Mouse (Mus musculus) C2C12 (cell line): ENCODE measurements around the gene Cgnl1. TPM values are rescaled to one million over a fixed set of nuclear protein-coding genes. Genes with fewer than 3 reads are reported as not detected.

Source experiments
- H3K27me3 ChIP-seq: one replicate; pipeline ENCODE4 v1.6.1; 2011; ENCODE audit not compliant: control insufficient read depth, insufficient read depth, insufficient read length
- H3K36me3 ChIP-seq: one replicate; pipeline ENCODE4 v1.6.1; 2011; ENCODE audit not compliant: control insufficient read depth, insufficient read depth
- H3K4me3 ChIP-seq: one replicate; pipeline ENCODE4 v1.5.1; 2011; ENCODE audit warnings: mild to moderate bottlenecking, control low read depth; ENCODE audit not compliant: poor library complexity, insufficient read depth, severe bottlenecking
- H3K79me2 ChIP-seq: one replicate; pipeline ENCODE4 v1.6.1; 2011; ENCODE audit not compliant: control insufficient read depth, insufficient read depth
- H3K79me3 ChIP-seq: one replicate; pipeline ENCODE4 v1.6.1; 2011; ENCODE audit warnings: low read depth, control low read depth
- H3ac ChIP-seq: one replicate; pipeline ENCODE3; 2011; ENCODE audit warnings: low read depth; ENCODE audit not compliant: control insufficient read depth, insufficient read length
- CEBPB ChIP-seq: IDR thresholded peaks from one replicate; pipeline ENCODE4 v1.6.1; 2011; ENCODE audit warnings: low read depth, mild to moderate bottlenecking, control low read depth, moderate library complexity
- CTCF ChIP-seq: IDR thresholded peaks from one replicate; pipeline ENCODE4 v1.5.1; 2011; ENCODE audit not compliant: control insufficient read depth, insufficient read depth, insufficient read length
- FOSL1 ChIP-seq: IDR thresholded peaks from one replicate; pipeline ENCODE4 v1.8.0; 2011; ENCODE audit warnings: mild to moderate bottlenecking, low read length; ENCODE audit not compliant: poor library complexity, insufficient read depth, severe bottlenecking
- MAX ChIP-seq: IDR thresholded peaks from one replicate; pipeline ENCODE4 v1.6.1; 2011; ENCODE audit warnings: mild to moderate bottlenecking, control low read depth
- MYOD1 ChIP-seq: IDR thresholded peaks from one replicate; pipeline ENCODE4 v1.6.1; 2011; ENCODE audit warnings: low read depth; ENCODE audit not compliant: control insufficient read depth, insufficient read length
- MYOG ChIP-seq: IDR thresholded peaks from one replicate; pipeline ENCODE4 v1.6.1; 2011; ENCODE audit not compliant: control insufficient read depth, insufficient read length; ENCODE audit errors: extremely low read depth
- USF1 ChIP-seq: IDR thresholded peaks from one replicate; pipeline ENCODE4 v1.6.1; 2011; ENCODE audit warnings: low read depth, mild to moderate bottlenecking, control low read depth, moderate library complexity
- long read RNA-seq, 2 experiments: library from polyadenylated mRNA; unstranded; transcript quantifications; one replicate each; pipeline ENCODE4 v2.0.0; 2019 to 2020
- polyA plus RNA-seq: library from polyadenylated mRNA; unstranded; fragments of >200 nt; fragmentation: generic; extraction: Trizol; gene quantifications from one replicate; pipeline ENCODE4 v1.2.1, GENCODE M21; 2012; ENCODE audit warnings: missing spikeins

The Cgnl1 gene
- 1.9 TPM for polyA plus RNA-seq
- long read RNA-seq, experiment 1, partial matches to known transcripts = 5 of 5 reads
- long read RNA-seq, experiment 1, other reads (novel, unspliced or antisense) = 0 of 5 reads
- long read RNA-seq, experiment 2, full-length matches to known transcripts = 4 of 51 reads
- long read RNA-seq, experiment 2, partial matches to known transcripts = 44 of 51 reads
- long read RNA-seq, experiment 2, other reads (novel, unspliced or antisense) = 3 of 51 reads

DNA sequence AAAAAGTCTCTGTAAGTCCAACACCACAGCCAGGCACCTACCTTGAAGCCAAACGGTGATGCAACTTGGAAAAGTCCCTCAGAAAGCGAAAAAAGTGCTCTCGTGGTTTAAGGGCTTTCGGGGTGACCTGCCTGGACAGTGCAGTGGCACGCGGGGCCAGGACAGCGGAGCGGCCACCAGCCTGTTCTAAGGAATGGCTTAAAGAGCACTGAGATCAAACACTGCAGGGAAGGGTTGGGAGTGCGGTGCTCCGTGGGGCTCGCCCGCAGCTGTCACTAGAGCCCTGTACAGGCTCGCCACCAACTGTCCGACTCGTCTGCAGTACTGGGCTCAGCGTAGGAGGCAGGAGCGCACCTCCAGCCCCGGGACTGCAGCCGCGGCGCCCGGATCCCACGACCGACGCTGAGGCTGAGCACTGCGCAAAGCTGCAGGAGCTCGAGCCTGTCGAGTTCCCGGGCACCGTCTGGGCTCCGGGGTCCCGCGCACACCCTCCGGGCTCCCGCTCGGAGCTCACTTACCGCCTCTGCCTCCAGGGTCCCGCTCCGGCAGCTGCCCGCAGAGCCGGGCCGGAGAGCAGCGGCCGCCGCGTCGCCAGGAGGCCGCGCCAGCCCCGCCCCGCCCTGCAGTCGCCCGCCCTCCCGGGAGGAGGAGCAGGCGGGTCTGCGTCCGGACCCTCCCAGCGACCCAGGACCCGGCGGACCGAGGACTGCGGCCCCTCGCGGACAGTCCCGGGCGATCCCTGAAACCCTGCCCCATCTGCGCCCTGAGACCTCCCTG is at the start of gene Cgnl1:
Gene Cgnl1 (minus strand): TSS at position 612 of the 777 bp plus-strand sequence.
- Histone ChIP-seq H3K36me3 (no peaks in the 10 kb centered on the region), H3K79me3 (no peaks in the 10 kb centered on the region), H3K27me3 (no peaks in the 10 kb centered on the region), H3K79me2 (no peaks in the 10 kb centered on the region), H3ac (peak within 1 kb of the TSS; percentile 61), H3K4me3 (peak within 1 kb of the TSS; percentile 21)
- TF ChIP-seq CEBPB (no peak), MAX (no peak), MYOG (no peak), USF1 (no peak), MYOD1 (no peak), FOSL1 (no peak), CTCF (no peak)

DNA sequence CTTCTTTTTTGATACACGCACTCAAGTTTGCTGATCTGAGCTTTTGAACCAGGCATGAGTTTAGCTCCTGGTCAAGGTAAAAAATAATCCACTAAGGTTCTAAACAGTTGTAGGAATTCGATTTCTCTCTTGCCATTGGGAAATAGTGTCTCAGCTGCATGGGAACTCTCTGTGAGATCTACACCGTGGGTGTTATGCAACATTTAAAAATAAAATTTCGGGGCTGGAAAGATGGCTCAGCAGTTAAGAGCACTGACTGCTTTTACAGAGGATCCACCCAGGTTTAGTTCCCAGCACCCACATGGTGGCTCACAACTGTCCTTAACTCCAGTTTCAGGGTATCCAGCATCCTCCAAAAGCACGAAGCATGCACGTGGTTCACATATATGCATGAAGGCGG is 47.1 kb upstream of the Cgnl1 start:
- H3ac ChIP-seq = no peak overlapping the region
- H3K79me3 ChIP-seq = no peaks in the 10 kb centered on the region
- no peaks in the 10 kb centered on the region for H3K27me3 ChIP-seq
- H3K4me3 ChIP-seq = no peak overlapping the region
- no peaks in the 10 kb centered on the region for H3K36me3 ChIP-seq
- TF ChIP-seq MYOD1 = no peak
- H3K79me2 ChIP-seq = no peaks in the 10 kb centered on the region

DNA sequence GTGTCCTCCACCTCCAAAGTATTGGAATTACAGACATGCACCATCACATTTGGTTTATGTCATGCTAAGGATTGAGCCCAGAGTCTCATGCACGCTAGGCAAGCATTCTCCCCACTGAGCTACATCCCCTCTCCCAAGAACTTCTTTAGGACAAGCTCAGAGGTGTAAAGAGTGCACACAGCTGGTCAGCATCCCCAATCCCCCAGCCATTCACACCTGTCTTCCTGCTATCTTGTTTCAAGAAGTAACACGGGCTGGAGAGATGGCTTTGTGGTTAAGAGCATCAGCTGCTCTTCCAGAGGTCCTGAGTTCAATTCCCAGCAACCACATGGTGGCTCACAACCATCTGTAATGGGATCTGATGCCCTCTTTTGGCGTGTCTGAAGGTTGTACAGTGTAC is 44.7 kb upstream of the Cgnl1 start:
- H3K4me3 ChIP-seq = no peak overlapping the region
- TF ChIP-seq CTCF (no peak), MYOD1 (peak; percentile 2)
- no peaks in the 10 kb centered on the region for H3K79me2 ChIP-seq
- no peaks in the 10 kb centered on the region for H3K79me3 ChIP-seq
- no peaks in the 10 kb centered on the region for H3K36me3 ChIP-seq
- H3K27me3 ChIP-seq = no peaks in the 10 kb centered on the region
- no peak overlapping the region for H3ac ChIP-seq

DNA sequence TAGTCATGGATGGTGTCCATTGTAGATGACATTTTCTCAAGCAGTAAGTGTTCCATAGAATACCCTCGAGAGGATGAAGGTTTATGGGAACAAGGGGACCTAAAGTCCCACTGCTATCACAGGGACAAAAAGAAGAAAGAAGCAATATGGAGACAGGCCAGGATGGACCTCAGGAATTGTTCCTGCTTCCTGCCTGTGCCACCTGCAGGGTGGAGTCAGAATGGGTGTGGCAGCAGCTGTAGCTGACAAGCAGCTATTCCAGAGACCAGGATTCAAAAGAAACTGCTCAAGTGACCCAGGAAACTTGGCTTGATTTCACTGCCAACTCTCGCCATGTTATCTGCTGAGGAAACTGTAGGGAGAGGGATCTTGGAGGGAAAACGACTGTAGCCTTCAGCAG is 42.2 kb upstream of the Cgnl1 start:
- Histone ChIP-seq H3K27me3 (no peaks in the 10 kb centered on the region), H3K36me3 (no peaks in the 10 kb centered on the region), H3K4me3 (no peak overlapping the region), H3K79me2 (no peaks in the 10 kb centered on the region), H3K79me3 (no peaks in the 10 kb centered on the region), H3ac (no peak overlapping the region)
- TF ChIP-seq USF1 (no peak), MYOG (no peak), MYOD1 (no peak), CTCF (no peak), FOSL1 (no peak), MAX (no peak), CEBPB (no peak)

DNA sequence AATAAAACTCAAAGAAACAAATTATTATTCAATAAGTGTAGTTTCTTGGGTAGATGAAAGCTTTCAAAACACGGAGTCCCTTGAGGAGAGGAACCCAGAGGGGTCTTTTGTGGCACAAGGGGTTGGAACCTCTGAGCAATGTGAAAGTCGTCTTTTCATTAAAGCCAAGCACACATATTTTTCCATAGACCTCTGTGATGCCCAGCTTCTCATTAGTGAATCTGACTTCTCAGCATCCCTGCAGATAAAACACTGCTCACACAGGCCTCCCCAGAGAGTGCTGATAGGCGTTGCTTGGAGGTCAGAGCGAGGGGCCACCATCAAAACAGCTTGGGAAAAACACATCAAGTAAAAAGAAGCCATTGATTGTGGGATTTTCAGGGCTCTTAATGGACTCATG is 41.5 kb upstream of the Cgnl1 start:
- no peak overlapping the region for H3K4me3 ChIP-seq
- no peaks in the 10 kb centered on the region for H3K79me3 ChIP-seq
- no peak overlapping the region for H3ac ChIP-seq
- H3K27me3 ChIP-seq = no peaks in the 10 kb centered on the region
- no peaks in the 10 kb centered on the region for H3K36me3 ChIP-seq
- TF ChIP-seq FOSL1 (no peak), CTCF (no peak), MAX (no peak), USF1 (no peak), MYOG (no peak), CEBPB (no peak), MYOD1 (no peak)
- H3K79me2 ChIP-seq = no peaks in the 10 kb centered on the region

DNA sequence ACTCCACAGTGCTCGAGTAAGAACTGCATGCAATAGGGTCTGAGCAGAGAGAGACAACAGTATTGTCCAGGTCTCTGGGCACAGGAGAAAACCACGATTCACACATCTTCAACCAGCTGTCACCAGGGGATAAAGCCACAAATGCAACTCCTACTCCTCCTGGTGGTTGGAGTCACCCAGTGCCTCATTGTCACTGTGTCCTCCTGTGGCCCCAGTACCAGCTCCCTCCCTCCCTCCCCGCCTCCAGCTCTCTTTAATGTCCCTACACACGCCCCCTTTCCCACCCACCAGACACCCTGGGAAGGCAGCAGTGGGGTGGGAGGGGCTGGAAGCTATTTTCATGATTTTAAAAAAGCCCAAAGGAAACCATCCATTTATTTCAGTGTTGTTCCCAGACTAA is 41.0 kb upstream of the Cgnl1 start:
- TF ChIP-seq CEBPB (no peak), MYOD1 (no peak), MYOG (no peak), USF1 (no peak), CTCF (no peak), MAX (no peak), FOSL1 (no peak)
- Histone ChIP-seq H3K79me3 (no peaks in the 10 kb centered on the region), H3K27me3 (no peaks in the 10 kb centered on the region), H3K79me2 (no peaks in the 10 kb centered on the region), H3ac (no peak overlapping the region), H3K36me3 (no peaks in the 10 kb centered on the region), H3K4me3 (no peak overlapping the region)
